In genomic region chr5:44104120-44104519, GRCm38 (mm10) we compare ENCODE assay signal across 15 mouse cellular contexts. TPM values are rescaled to one million over a fixed set of nuclear protein-coding genes. Genes with fewer than 3 reads are reported as not detected.
A peak's percentile ranks its signal among the peaks of the same experiment; 100 is the strongest.
DNase-seq lines count a peak whose midpoint lies in the region; ATAC-seq and TF ChIP-seq lines count a peak whose summit lies in the region.
"Had no signal": no experiment of that assay in that cellular context is flagged by ENCODE, and none has a peak within 500 bp of the region (broad histone marks: within the 10 kb centered on the region; RNA-seq: fewer than 3 reads in every experiment).

No protein-coding gene starts in this region.

- no peaks in the 10 kb centered on the region for H3K27me3 ChIP-seq in forebrain, postnatal 0 days (ENCODE audit: insufficient read depth, low read length)
- no peaks in the 10 kb centered on the region; the same call in 1 of the 2 replicates for H3K27me3 ChIP-seq in forebrain, embryonic 10.5 days (ENCODE audit: poor library complexity, severe bottlenecking)
- 0 out of 2 replicates have a peak, but pooled peaks cover 3% of the 10 kb centered on the region for H3K27me3 ChIP-seq in lung, embryonic 14.5 days (ENCODE audit: insufficient read depth, low read length)
- H3K27me3 ChIP-seq: lung, embryonic 15.5 days; stomach, embryonic 15.5 days had no signal

- no peaks in the 10 kb centered on the region for H3K36me3 ChIP-seq in forebrain, postnatal 0 days (ENCODE audit: insufficient read depth)
- H3K36me3 ChIP-seq in forebrain, embryonic 10.5 days (replicated peaks) = peaks cover 3% of the 10 kb centered on the region; the same call in 1 of the 2 replicates
- no peaks in the 10 kb centered on the region for H3K36me3 ChIP-seq in lung, embryonic 14.5 days (ENCODE audit: insufficient read depth)
- H3K36me3 ChIP-seq in ES-E14 (ENCODE audit: control insufficient read depth, insufficient read depth, low read length, poor library complexity, severe bottlenecking) = no peaks in the 10 kb centered on the region
- H3K36me3 ChIP-seq: lung, embryonic 15.5 days; stomach, embryonic 15.5 days had no signal

- H3K4me3 ChIP-seq in forebrain, postnatal 0 days (ENCODE audit: low read depth, low read length) = no peak overlapping the region
- H3K4me3 ChIP-seq in forebrain, embryonic 10.5 days = no peak overlapping the region
- H3K4me3 ChIP-seq in lung, embryonic 14.5 days (ENCODE audit: low read depth, low read length) = no peak overlapping the region
- no peak overlapping the region for H3K4me3 ChIP-seq in ES-E14 (ENCODE audit: insufficient read depth in 1 of 2, low read depth in 1 of 2, low read length in 2 of 2, poor library complexity in 1 of 2, severe bottlenecking in 1 of 2)
- H3K4me3 ChIP-seq: forebrain, embryonic 13.5 days; lung, embryonic 15.5 days; stomach, embryonic 15.5 days had no signal

- in situ Hi-C loops in ES-E14 (cut with MboI; ENCODE audit: low sequenced_read_pairs in 2 of 2, unreplicated experiment in 2 of 2) = loop anchor here in 1 of 2 experiments (10.0 kb wide), 1 partner anchor 209 kb away; no protein-coding TSS in a partner anchor

- no peaks in the 10 kb centered on the region; the same call in 1 of the 2 replicates for H3K4me1 ChIP-seq in forebrain, postnatal 0 days (ENCODE audit: insufficient read depth)
- H3K4me1 ChIP-seq in forebrain, embryonic 10.5 days = peaks cover 47% of the 10 kb centered on the region
- H3K4me1 ChIP-seq in lung, embryonic 14.5 days (ENCODE audit: insufficient read depth) = no peaks in the 10 kb centered on the region; the same call in 1 of the 2 replicates
- peaks cover 2% of the 10 kb centered on the region in 2 experiments; a peak in 1 of 4 replicates for H3K4me1 ChIP-seq in ES-E14 (ENCODE audit: control insufficient read depth in 2 of 2, insufficient read depth in 2 of 2, low read length in 2 of 2, poor library complexity in 1 of 2)

- no peak overlapping the region for H3K9ac ChIP-seq in forebrain, postnatal 0 days
- H3K9ac ChIP-seq in lung, embryonic 14.5 days = no peak overlapping the region
- H3K9ac ChIP-seq in ES-E14 (ENCODE audit: insufficient read depth, low read depth, low read length, poor library complexity, severe bottlenecking) = no peak overlapping the region
- H3K9ac ChIP-seq: forebrain, embryonic 13.5 days; lung, embryonic 15.5 days; stomach, embryonic 15.5 days had no signal

- H3K27ac ChIP-seq in forebrain, postnatal 0 days (ENCODE audit: low read depth, low read length) = no peak overlapping the region
- H3K27ac ChIP-seq in forebrain, embryonic 10.5 days = no peak overlapping the region
- no peak overlapping the region for H3K27ac ChIP-seq in lung, embryonic 14.5 days (ENCODE audit: low read depth)
- H3K27ac ChIP-seq in ES-E14 (ENCODE audit: insufficient read depth, low read depth, low read length, poor library complexity, severe bottlenecking) = no peak overlapping the region
- H3K27ac ChIP-seq: forebrain, embryonic 13.5 days; lung, embryonic 15.5 days; stomach, embryonic 15.5 days had no signal

- WGBS in forebrain, postnatal 0 days = 43% methylated on average over 2 of the region's 2 CpGs
- WGBS in forebrain, embryonic 10.5 days = 68% methylated on average over 2 of the region's 2 CpGs
- WGBS in lung, embryonic 14.5 days = 88% methylated on average over 2 of the region's 2 CpGs

- no peak overlapping the region for H3K4me2 ChIP-seq in forebrain, postnatal 0 days (ENCODE audit: low read depth)
- no peak overlapping the region for H3K4me2 ChIP-seq in lung, embryonic 14.5 days
- H3K4me2 ChIP-seq: forebrain, embryonic 13.5 days; lung, embryonic 15.5 days; stomach, embryonic 15.5 days had no signal

- peak; percentile 48 for TF ChIP-seq CTCF in forebrain, postnatal 0 days (IDR thresholded peaks at IDR 0.05; ENCODE audit: low read depth)
- peak; percentile 45 for TF ChIP-seq CTCF in lung, embryonic 14.5 days (IDR thresholded peaks at IDR 0.05; ENCODE audit: low read depth)

- no peak for ATAC-seq in forebrain, postnatal 0 days
- no peak for ATAC-seq in lung, embryonic 14.5 days (ENCODE audit: insufficient read depth)
- ATAC-seq: forebrain, embryonic 13.5 days had no signal

- no peak for DNase-seq in forebrain, postnatal 0 days
- DNase-seq in forebrain, embryonic 10.5 days (ENCODE audit: extremely low spot score, low spot score) = no peak
- DNase-seq in lung, embryonic 14.5 days = peak; percentile 29
- no peak for DNase-seq in lung, postnatal 14 days
- peak; percentile 36 for DNase-seq in ES-E14 (ENCODE audit: low read depth, low spot score)
- peak; percentile 1 for DNase-seq in naive thymus-derived CD4-positive, alpha-beta T cell, adult 2 months (ENCODE audit: low read depth)
- DNase-seq in urinary bladder, adult 2 months (ENCODE audit: low spot score) = no peak
- no peak for DNase-seq in heart, adult 11 months
- DNase-seq: gastrocnemius, postnatal 25 days; heart, postnatal 14 days; kidney, postnatal 14 days had no signal

- no peaks in the 10 kb centered on the region for H3K9me3 ChIP-seq in forebrain, postnatal 0 days (ENCODE audit: low read length)
- peaks cover 2% of the 10 kb centered on the region; the same call in 1 of the 2 replicates for H3K9me3 ChIP-seq in forebrain, embryonic 10.5 days
- H3K9me3 ChIP-seq in lung, embryonic 14.5 days (ENCODE audit: low read depth, low read length) = no peaks in the 10 kb centered on the region
- H3K9me3 ChIP-seq in ES-E14 (ENCODE audit: control insufficient read depth, insufficient read depth, low read depth, low read length) = no peaks in the 10 kb centered on the region
- H3K9me3 ChIP-seq: forebrain, embryonic 13.5 days; lung, embryonic 15.5 days; stomach, embryonic 15.5 days had no signal

TF ChIP-seq in ES-E14, 5 proteins besides CTCF, POLR2A, EP300 and RAD21:
- TF ChIP-seq MAFK (IDR thresholded peaks at IDR 0.05; ENCODE audit: insufficient read depth, low read depth, low read length) (no peak), ZNF384 (IDR thresholded peaks at IDR 0.05; ENCODE audit: low read depth, low read length) (no peak), HCFC1 (IDR thresholded peaks at IDR 0.05; ENCODE audit: borderline replicate concordance, insufficient read depth, low read length) (no peak), CHD2 (IDR thresholded peaks at IDR 0.05; ENCODE audit: low read depth, low read length) (no peak), ZC3H11A (IDR thresholded peaks at IDR 0.05; ENCODE audit: borderline replicate concordance, low read depth, low read length) (peak; percentile 39; the same call in 1 of the 2 replicates)

RNA-seq across cellular contexts. Expression of gene Prom1, which starts 2.3 kb away (rescaled TPM):
- total RNA-seq in forebrain, postnatal 0 days (2014; rRNA removed) = 12.5 and 18.1 TPM in 2 replicates
- polyA plus RNA-seq in forebrain, postnatal 0 days (2015; fragmentation: Nextera tagmentation; extraction: Ambion mirVana) = 14.4 and 15.4 TPM in 2 replicates
- polyA plus RNA-seq in forebrain, embryonic 10.5 days (2016; fragmentation: Nextera tagmentation; extraction: Ambion mirVana) = 130 and 147 TPM in 2 replicates
- 58.0 and 60.1 TPM in 2 replicates for polyA plus RNA-seq in lung, embryonic 14.5 days (2014; fragmentation: Nextera tagmentation; extraction: Ambion mirVana)
- total RNA-seq in ES-E14 (2012; rRNA removed) = 12.7 and 13.7 TPM in 2 replicates
- 3.9 and 4.5 TPM in 2 replicates for polyA plus RNA-seq in urinary bladder, adult 2 months (2012; rRNA removed)
- total RNA-seq: monocyte, adult 5-6 weeks had no signal

Comparison
In these comparisons a context has a peak if more than half of its experiments do, and no peak if none do; other contexts are left out.
1. DNase-seq: peak in lung, embryonic 14.5 days (single experiment), ES-E14 (single experiment) and naive thymus-derived CD4-positive, alpha-beta T cell, adult 2 months (single experiment); none in forebrain, postnatal 0 days (single experiment), forebrain, embryonic 10.5 days (single experiment), lung, postnatal 14 days (single experiment), urinary bladder, adult 2 months (single experiment) and heart, adult 11 months (single experiment).